Mouse (Mus musculus) adrenal gland, adult 18-20 months (tissue): ENCODE measurements around the gene Slc31a2. TPM values are rescaled to one million over a fixed set of nuclear protein-coding genes. Genes with fewer than 3 reads are reported as not detected.
A peak's percentile ranks its signal among the peaks of the same experiment; 100 is the strongest.

Source experiments
- DNase-seq, 2 experiments: peaks; one replicate each; pipeline ENCODE4 v3.0.0; 2021 to 2022; ENCODE audit warnings: low spot score in 2 of 2
- total RNA-seq, 2 experiments: library from RNA; stranded (reverse); gene quantifications; 1 replicate in 1 of 2; 2 replicates in 1 of 2; pipeline ENCODE4 v1.2.3; 2021

The Slc31a2 gene
- total RNA-seq, 2 experiments from 2014 or later: 27.0 to 28.3 TPM

DNA sequence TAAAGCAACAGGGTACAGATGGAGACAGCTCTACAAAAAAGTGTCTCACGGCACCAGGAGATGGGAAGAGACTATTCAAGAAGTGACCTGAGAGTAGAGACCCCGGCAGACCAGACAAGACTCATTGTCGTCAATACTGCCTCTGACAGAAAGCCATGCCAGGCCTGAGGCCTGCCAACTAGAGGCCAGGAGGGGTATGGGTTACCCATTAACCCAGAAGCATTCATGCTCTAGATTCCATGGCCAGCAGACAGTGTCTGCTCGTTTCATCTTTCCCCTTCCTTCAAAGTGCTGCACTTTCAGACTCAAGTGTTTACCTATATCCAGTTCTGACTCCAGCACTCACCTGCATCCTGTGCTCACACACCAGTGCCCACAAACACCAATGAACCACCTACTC is 15.7 kb downstream of the Slc31a2 start:
- DNase-seq: peak in 1 of 2 experiments; percentile 1

DNA sequence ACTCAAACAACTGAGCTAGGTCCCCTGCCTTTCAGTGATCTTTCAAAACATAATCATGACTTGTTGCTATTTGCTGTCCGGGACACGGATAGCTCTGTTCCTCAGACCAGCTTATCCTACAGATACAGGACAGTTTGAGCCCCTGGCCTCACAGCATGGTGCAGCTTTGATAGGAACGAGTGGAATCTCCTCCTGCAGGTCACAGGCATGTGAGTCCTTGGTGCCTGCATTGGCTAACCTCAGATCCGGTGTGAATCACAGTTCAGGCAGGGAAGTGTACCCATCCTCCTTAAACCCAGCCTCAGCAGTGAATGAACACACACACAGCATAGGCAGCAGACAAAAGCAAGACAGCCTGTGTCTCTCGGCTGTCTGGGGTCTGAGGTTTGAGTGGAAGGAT is 19.0 kb downstream of the Slc31a2 start:
- DNase-seq: peak; percentile 10 to 16

DNA sequence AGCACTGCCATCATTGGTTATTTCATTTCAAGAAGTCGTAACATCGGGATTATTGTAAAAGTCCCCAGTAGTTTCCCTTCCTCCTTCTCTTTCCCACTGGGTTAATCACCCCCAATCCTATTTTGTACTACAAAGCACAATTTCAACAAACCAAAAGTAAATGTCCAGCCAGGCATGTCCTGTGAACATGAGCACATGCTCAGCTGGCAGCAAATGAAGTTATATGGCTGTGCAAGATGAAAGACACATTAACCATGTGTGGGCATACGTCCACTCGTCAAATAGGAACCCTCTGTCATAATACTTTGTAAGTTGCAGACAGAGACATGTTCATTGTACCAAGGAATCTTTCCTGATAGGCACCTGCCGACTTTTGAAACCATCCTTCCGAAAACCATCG is 20.6 kb downstream of the Slc31a2 start:
- no peak for DNase-seq

DNA sequence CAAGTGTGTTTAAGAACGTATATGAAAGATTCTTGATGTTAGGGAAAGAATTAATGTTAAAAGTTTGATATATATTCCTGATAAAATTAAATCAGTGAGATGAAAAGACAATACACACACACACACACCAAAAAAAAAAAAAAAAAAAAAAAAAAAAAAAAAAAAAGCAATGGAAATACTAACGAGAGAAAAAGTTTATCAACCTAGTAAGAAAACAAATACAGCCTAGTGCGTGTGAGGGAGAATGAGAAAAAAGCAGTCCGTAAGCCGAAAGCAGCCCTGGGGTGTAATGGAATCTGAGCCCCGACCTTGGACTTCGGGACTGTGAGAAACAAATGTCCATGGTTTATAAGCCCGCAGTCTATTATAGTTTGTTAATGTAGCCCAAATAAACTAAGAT is 23.2 kb downstream of the Slc31a2 start:
- DNase-seq: peak; percentile 4 to 12

DNA sequence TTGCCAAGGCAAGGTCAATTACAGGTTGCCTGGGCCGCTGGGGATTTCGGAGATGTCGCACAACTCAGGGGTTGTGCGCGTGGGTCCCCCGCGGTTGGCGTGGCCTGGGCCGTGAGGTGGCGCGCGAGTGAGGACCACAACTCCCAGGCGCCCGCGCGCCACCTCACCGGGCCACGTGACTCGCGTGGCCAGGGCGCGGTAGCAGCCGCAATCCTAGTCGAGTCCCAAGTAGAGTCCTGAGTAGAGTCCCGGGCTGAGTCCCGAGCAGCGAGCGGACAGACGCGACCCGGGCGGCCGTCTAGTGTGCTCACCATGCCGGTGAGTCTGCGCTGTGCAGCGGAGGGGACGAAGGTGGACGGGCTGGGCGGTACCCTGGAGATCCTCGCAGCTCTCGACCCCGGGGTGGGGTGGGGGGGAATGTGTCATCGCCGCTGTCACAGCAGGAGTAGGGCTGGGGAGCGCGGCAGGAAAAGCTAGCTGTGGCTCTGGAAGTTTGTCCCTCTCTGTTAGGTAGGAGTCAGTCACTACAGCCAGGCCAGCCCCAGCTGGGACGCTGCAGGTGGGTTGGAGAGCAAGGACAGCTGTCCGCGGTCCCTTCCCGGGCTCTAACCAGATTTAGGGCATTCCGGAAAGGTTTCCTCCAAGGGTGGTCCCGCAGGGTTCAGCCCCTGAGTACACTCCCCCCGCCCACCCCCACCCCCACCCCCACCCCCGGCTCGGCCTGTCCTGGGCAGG is 24.1 kb downstream of the Slc31a2 start:
- peak; percentile 81 to 83 for DNase-seq

DNA sequence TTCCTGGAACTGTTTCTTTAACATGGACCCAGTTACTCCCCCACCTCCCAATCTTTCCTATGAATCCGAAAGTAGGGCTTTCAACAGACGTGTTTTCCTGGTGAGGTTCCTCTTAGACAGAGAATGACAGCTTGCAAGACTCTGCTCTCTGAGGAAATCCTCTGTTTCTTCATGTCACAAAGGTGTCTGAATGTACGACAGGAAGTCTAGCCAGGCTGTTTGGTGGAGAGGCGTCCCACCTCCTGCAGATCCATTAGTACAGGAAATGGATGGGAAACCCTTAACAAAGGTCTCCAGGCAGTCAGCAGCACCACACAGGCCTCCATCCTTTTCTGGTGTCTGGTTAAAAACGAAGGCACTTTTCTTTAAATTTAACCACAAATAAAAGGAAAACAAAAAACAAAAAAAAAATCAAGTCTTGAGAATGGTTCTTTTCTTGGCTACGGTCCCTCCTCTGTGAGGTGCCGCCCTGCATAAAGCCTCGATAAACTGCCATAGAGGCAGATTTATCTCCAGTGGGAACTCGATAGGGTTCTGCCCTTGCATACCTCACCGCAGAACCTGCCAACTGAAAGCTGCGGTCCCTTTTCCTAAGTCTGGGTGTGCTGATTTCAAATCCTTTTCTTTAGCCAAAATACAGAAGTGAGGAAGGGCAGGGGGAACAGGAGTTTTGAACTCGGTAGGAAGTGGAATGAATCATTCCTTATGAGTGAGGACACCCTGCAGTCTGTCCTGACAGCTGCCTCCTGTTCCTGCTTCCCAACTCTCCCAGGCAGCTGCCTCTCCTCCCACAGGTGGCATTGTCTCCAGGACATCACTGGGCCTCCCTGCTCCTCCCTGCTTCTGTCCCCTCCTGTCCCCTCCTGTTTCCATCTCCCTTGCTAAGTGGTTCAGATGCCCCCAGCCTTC is 24.9 kb downstream of the Slc31a2 start:
- DNase-seq: peak; percentile 15 to 23

DNA sequence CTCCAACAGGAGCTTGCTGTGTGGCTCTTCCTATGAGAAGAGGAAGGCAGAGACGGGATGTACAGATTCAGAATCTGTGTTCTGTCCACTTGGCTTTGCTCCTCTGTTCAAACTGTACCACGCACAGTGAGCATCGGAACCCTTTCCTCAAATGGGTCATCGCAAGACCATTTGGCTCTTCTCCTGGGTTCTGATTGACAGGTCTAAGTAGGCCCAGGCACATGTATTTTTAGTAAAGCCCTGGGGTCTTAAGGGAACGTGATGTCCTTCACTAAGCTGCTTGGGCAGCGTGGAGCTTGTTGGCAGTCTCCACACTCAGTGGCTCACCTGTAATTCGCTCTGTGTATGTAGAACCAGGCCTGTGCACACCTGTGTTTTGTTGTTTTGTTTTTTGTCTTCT is 26.9 kb downstream of the Slc31a2 start:
- peak; percentile 3 to 18 for DNase-seq

DNA sequence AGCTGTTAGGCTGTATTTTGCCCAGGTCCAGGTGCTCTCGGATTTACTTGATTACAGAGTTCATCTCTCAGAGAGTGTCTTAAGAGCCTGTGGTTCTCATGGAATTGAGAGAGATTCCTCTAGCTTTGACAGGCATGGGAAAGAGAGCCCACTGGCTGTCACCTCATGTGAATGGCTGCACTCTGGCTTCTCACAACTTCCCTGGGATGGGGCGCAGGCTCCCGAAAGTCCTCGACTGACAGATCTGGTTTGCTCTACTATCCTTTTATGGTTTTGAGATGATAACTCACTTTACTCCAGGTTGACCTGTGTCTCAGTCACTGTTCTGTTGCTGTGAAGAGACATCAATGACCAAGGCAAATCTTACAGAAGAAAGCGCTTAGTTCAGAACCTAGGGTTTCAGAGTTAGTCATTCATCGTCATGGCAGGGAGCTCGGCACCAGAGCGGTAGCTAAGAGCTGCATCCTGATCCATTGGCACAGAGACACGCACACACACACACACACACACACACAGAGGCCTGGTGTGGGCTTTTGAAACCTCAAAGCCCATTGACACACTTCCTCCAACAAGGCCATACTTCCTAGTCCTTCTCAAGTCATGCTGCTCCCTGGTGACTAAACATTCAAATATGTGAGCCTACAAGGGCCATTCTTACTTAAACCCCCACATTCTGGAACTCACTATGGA is 28.6 kb downstream of the Slc31a2 start:
- peak; percentile 1 to 17 for DNase-seq

DNA sequence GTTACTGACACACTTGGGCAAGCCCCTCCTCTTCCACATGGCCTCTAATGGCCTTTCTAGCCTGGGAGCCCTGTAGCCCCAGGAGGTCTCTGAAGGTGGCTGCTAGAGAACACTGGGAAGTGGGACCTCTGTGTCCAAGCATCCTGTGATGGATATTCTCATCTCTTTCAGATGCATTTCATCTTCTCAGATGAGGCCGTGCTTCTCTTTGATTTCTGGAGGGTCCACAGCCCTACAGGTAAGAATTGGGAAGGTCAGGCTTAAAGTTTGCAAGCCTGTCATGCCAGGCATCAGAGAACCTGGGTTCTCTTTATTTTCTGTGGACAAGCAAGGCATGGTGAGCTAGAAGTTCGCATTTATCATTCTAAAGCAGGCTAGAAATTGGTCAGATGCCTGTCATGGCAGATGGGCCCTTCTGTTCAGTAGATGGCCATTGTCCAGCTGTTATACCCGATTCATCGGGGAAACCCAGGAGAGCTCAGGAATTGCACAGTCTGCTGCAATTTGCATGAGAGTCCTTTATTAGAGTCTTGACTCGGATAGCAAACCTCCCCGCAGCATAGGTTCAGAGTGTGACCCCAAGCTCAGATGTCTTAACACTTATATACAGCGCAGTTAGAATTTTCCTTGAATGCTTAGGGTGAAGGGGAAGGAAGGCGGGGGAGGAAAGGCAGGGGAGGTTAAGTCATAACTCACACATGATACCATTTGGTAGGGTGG is 30.3 kb downstream of the Slc31a2 start:
- DNase-seq: peak; percentile 1 to 16

DNA sequence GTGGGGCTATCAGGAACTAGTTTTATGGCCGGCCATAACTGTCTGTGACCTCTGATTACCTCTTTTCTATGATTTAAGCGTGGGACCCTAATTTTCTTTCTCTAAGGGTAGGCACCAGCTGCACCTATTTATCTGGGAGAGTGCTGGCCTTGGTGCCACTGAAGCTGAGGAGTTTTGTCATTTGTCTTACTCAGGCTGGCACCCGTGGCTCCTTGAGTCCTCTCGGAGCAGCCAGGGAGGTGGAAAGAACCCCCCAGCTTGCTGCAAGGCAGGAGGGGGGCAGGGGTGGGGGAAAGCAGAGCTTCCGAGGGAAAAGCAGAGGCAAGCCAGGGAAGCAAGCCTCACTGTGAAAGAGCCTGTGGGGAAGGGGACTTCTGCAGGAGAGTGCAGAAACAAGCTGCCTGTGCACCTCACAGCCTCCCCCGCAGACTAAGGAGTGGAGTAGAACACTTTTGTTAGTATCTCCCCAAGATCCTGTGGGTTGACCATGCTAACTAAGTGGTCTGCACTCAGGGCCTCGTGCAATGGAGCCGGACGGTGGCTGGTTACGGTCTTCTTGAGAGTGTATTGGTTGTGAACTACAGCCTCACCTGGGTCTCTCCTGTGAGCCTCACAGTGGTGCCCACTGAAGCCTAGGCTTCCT is 31.0 kb downstream of the Slc31a2 start:
- DNase-seq: peak in 1 of 2 experiments; percentile 16

DNA sequence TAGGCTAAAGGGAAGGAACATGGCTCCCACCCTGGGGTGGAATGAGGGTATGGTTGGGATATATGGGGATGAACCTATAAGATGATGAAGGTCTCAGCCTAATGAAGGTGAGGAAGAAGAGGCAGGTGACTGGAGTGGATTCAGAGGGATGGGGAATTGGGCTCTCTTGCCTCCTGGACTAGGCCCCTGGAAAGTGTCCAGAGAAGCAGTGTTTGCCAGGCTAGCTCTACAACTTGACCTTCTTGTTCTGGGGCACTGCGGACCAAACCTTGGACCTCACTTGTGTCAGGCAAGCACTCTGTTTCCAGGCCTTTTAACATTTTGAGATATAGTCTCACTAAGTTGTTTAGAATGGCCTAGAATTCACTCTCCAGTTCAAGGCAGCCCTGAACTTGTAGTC is 32.4 kb downstream of the Slc31a2 start:
- peak in 1 of 2 experiments; percentile 13 for DNase-seq

DNA sequence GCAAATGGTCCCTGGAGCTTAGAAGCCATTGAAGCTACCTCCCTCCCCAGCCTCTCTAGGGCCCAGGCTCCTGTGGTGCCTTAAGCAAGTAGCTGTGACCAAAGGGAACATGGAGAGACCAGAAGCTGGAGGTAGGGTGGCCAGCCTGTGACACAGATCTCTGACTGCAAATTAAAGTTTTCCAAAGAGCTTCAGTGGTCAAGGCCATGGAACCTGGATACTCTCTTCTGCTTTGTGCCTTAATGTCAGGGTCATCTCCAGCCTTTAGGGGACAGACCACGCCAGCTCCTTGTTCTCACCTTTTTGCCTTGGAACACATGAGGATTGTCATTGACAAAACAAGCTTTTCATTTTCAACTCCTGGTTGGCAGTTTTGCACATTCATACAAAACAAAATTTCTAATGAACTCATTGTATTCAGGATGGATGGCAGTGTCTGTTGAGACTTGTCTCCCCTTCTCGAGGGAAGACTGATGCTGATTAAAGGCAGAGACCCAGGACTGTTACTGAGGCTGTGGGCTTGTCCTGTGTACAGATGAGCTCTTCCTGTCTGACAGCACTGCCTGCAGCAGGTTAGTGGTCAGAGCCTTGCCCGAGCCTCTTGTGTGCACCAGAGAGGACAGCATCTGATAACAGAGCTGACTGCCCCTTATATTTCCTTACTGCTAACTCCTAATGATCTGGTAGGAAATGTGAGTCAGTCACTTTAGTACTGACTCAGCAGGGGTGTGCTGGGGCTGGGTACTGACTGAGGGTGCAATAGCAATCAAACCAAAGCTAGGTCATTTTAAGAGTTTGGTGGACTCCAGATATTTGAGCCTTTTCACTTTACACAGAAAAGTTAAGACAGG is 35.1 kb downstream of the Slc31a2 start:
- no peak for DNase-seq

DNA sequence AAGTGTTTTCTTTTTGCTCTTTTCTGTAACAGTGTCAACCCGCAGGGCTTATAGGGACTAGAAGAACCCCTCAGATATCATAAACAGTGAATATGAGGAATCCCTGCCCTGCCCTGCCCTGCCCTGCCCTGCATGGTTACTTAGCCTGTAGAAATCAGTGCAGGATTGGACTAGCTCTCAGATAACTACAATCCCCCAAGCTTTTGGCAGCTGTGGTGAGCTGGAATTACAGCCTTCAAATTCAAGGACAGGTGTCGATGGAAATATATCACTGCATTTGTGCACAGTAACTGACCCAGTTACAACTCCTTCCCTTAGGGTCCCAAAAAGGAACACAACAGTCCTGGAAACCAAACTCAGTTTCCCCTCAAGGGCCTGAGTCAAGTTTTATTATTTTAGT is 37.6 kb downstream of the Slc31a2 start:
- no peak for DNase-seq

DNA sequence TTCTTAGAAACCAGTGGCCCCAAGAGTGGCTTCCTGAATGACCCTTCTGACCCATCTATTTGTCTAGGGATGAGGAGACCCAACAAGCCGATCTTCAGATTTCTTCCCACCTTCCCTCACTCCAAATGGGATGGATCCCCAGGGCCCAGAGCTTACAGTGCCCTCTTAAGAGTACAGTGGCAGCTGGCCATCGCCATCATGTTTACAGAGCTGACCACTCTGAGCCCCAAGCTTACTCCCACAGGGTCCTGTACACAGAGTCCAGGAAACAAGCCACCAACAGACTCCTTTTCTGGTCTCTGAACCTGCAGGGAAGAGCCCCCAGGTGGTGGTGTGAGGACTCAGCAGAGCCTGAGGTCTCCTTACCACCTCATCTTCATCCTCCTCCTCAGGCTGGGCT is 40.4 kb downstream of the Slc31a2 start:
- no peak for DNase-seq

DNA sequence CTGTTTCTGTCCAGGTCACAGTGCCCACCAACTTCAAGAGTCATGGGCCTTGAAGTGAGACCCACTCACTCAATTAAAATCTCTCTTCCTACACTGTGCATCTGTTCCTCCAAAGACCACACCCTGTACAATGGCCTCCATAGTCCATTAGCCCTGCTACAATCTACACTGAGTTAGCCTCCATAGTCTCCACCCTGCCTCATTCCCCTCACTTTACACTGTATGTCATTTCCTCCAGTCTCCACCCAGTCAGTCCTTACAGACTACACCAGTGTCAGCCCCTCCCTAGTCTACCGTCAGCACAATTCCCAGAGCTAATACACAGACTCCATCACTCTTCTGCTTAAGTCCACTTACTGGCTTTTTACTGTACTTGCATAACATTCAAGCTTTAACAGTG is 40.9 kb downstream of the Slc31a2 start:
- no peak for DNase-seq

DNA sequence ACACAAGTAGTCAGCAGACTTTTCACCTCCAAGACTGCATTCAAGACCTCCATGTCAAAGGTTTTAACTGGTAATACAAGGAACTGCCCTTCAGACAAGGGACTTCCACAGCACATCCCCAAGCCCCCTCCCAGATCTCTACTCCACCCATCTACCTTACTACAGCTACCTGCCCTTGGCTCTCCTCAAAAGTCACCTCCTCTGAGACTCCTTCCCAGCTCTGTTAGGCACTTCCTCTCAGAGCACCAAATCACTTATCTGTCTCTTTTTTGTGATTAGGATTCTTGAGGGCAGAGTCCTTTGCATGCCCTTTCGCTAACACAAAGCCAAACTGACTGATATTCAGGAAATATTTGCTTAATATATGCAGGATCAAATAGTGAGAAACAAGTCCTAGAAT is 43.9 kb downstream of the Slc31a2 start:
- DNase-seq: no peak

DNA sequence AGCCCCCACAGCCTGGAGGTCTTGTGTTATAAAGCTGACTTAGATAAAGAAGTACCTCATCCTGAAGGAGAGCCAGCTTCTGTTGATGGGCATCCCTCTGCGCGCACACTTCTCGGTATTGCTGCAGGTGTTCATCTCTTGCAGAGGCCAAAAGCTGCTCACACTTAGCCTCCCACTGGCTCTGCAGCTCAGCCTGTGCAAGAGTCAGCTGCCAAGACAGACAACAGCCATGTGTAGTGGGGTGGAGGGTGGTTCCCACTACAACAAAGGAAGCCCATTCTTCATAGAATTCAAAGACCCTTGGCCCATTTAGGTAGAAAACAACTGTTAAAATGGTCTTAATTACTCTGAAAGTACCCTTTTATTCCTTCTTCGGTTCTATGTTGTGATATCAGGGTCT is 44.5 kb downstream of the Slc31a2 start:
- no peak for DNase-seq

DNA sequence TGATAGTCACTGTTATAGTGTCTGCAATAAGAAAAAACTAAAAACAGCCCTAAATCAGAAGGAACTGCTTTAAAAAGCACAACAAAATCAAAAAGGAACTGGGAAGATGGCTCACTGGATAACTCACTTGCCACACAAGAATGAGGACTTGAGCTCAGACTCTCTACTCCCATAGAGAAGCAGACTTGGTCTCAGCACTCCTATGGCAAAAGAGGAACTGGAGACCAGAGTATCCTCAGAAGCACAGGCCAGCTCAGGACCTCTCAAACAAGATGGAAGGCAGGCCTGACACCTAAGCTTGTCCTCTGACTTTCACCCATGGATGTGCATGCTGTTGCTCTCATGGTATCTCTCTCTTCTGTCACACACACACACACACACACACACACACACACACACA is 46.0 kb downstream of the Slc31a2 start:
- DNase-seq: no peak

DNA sequence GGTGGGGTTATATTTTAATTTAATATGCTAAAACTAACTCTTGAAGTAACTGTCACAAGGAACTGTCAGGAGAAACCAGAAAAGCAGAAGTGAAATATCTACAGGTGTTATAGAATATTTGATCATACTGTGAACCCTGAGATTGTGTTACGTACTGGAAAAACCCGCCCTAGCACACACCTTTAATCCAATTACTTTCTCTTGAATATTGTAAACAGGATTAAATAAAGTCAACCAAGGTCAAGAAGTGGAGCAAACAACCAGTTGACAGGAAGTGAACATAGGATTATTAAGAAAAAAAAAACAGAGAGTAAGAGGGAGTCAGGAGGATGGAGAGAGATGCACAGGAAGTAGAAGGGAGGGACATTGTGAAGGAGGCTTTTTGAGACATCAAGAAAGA is 50.5 kb downstream of the Slc31a2 start:
- DNase-seq: no peak
